Mouse (Mus musculus) brain, embryonic 14.5 days (tissue): ENCODE results near the gene Fam189a1.

ENCODE experiments used
- CTCF ChIP-seq: fragments of 200-500 bp; IDR thresholded peaks from 2 replicates; pipeline ENCODE4 v1.5.1; 2012; ENCODE audit warnings: inconsistent platforms, mild to moderate bottlenecking, moderate library complexity, borderline replicate concordance; ENCODE audit not compliant: insufficient read depth, insufficient read length; ENCODE audit errors: extremely low read depth
- POLR2A ChIP-seq: fragments of 200-500 bp; IDR thresholded peaks from 2 replicates; pipeline ENCODE4 v1.6.1; 2012; ENCODE audit warnings: mild to moderate bottlenecking, inconsistent platforms, borderline replicate concordance; ENCODE audit not compliant: poor library complexity, insufficient read depth, insufficient read length, severe bottlenecking; ENCODE audit errors: extremely low read depth

DNA sequence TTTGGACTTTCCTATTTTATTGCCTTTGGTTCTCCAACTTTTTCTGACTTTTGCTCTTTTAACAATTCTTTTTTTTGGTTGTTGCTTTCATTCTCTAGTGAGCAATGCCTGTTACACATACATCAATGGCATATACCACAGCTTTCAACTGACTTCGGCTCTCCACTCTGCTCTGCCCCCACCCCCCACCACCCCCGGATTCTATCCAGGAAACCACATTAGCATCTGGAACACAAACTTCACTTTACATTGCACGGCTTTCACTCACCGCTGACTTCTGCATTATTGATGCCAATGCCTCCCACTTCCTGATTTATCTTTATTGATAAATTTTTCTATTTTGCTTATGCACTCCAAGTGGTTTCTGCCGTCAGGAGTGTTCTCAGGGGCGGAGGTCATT is 146.1 kb downstream of the Fam189a1 start:
- no peak for TF ChIP-seq POLR2A
- TF ChIP-seq CTCF = no peak
